Mouse (Mus musculus) cortical plate, adult 2 months (tissue): ENCODE data around the gene Peli2.

Experiments
- CTCF ChIP-seq: fragments of 200-500 bp; IDR thresholded peaks from 2 replicates; pipeline ENCODE4 v1.5.1; 2011; ENCODE audit warnings: mild to moderate bottlenecking, control low read depth, low read length; ENCODE audit not compliant: insufficient read depth; ENCODE audit errors: extremely low read depth
- POLR2A ChIP-seq: fragments of 200-500 bp; IDR thresholded peaks from 2 replicates; pipeline ENCODE4 v1.6.1; 2011; ENCODE audit warnings: mild to moderate bottlenecking, low read length, control low read depth; ENCODE audit not compliant: insufficient read depth; ENCODE audit errors: extremely low read depth

GRCm38 (mm10) chr14:48207746-48208640, 87.4 kb downstream of the Peli2 start:
- TF ChIP-seq CTCF (no peak), POLR2A (no peak)
